Mouse (Mus musculus) thymus, adult 2 months (tissue): Measurements from ENCODE around the gene Ltk.

Source experiments
- CTCF ChIP-seq: fragments of 200-500 bp; IDR thresholded peaks from 2 replicates; pipeline ENCODE4 v1.5.1; 2012; ENCODE audit warnings: mild to moderate bottlenecking, control low read depth, low read length, moderate library complexity, borderline replicate concordance; ENCODE audit not compliant: control insufficient read depth, poor library complexity, insufficient read depth; ENCODE audit errors: extremely low read depth
- POLR2A ChIP-seq: fragments of 200-500 bp; IDR thresholded peaks from 2 replicates; pipeline ENCODE4 v1.6.1; 2012; ENCODE audit warnings: mild to moderate bottlenecking, low read length, control low read depth, moderate library complexity; ENCODE audit not compliant: control insufficient read depth, poor library complexity, insufficient read depth; ENCODE audit errors: extremely low read depth

GRCm38 (mm10) chr2:119743808-119744162 lies 16.4 kb downstream of the Ltk start:
- TF ChIP-seq POLR2A (no peak), CTCF (no peak)
